Mouse (Mus musculus) gastrocnemius, postnatal 10 days (tissue): ENCODE results near the gene Acaa1b. TPM values are rescaled to one million over a fixed set of nuclear protein-coding genes. Genes with fewer than 3 reads are reported as not detected.

Experiments
- DNase-seq: peaks from one replicate; pipeline ENCODE4 v3.0.0; 2021; ENCODE audit warnings: mixed read lengths
- long read RNA-seq, 2 experiments: library from polyadenylated mRNA; stranded (forward); transcript quantifications; one replicate each; pipeline ENCODE4 v2.0.0; 2021
- total RNA-seq, 2 experiments: library from RNA; stranded (reverse); gene quantifications; 2 replicates each; pipeline ENCODE4 v1.2.3; 2021

Acaa1b gene
- 1 to 10 TPM; 1.1 to 1.9 TPM for total RNA-seq
- long read RNA-seq, experiment 1, partial matches to known transcripts, result 0 of 1 reads
- long read RNA-seq, experiment 1, other reads (novel, unspliced or antisense), result 0 of 1 reads
- long read RNA-seq, experiment 2, partial matches to known transcripts, result 0 of 2 reads
- long read RNA-seq, experiment 2, other reads (novel, unspliced or antisense), result 1 of 2 reads

GRCm38 (mm10) chr9:119156278-119157201 is at the start of gene Acaa1b:
Acaa1b (minus strand) TSS chr9:119157093.
- DNase-seq, result peak; percentile 86

GRCm38 (mm10) chr9:119206666-119207065 is 49.8 kb upstream of the Acaa1b start:
- DNase-seq, result no peak

GRCm38 (mm10) chr9:119205756-119206155 is 48.9 kb upstream of the Acaa1b start:
- DNase-seq, result no peak

GRCm38 (mm10) chr9:119203617-119204016 is 46.7 kb upstream of the Acaa1b start:
- no peak for DNase-seq

GRCm38 (mm10) chr9:119201653-119202052 is 44.8 kb upstream of the Acaa1b start:
- DNase-seq, result no peak

GRCm38 (mm10) chr9:119199151-119199861 is 42.4 kb upstream of the Acaa1b start:
- no peak for DNase-seq

GRCm38 (mm10) chr9:119192202-119192990 is 35.5 kb upstream of the Acaa1b start:
- DNase-seq, result no peak

GRCm38 (mm10) chr9:119181241-119181728 is 24.4 kb upstream of the Acaa1b start:
- peak; percentile 19 for DNase-seq

GRCm38 (mm10) chr9:119179292-119179691 is 22.4 kb upstream of the Acaa1b start:
- no peak for DNase-seq

- DNase-seq, result no peak
Observed at GRCm38 (mm10) chr9:119167608-119168007, 10.7 kb upstream of the Acaa1b start.

- DNase-seq, result no peak
Observed at GRCm38 (mm10) chr9:119165548-119165947, 8.7 kb upstream of the Acaa1b start.

- DNase-seq, result no peak
Observed at GRCm38 (mm10) chr9:119164743-119165142, 7.8 kb upstream of the Acaa1b start.

- no peak for DNase-seq
Observed at GRCm38 (mm10) chr9:119160689-119161088, 3.8 kb upstream of the Acaa1b start.

- DNase-seq, result no peak
Observed at GRCm38 (mm10) chr9:119158861-119159260, 2.0 kb upstream of the Acaa1b start, which contains the start of gene Gm47289. Gm47289 (plus strand) TSS chr9:119159161.

GRCm38 (mm10) chr9:119155826-119156225 is 1.1 kb downstream of the Acaa1b start:
- DNase-seq, result peak; percentile 38

GRCm38 (mm10) chr9:119155416-119155815 is 1.5 kb downstream of the Acaa1b start:
- DNase-seq, result no peak

GRCm38 (mm10) chr9:119151751-119152150 is 5.1 kb downstream of the Acaa1b start:
- DNase-seq, result no peak

- DNase-seq, result peak; percentile 70
Observed at GRCm38 (mm10) chr9:119149601-119150000, 7.3 kb downstream of the Acaa1b start.

GRCm38 (mm10) chr9:119146098-119146770 is 10.7 kb downstream of the Acaa1b start:
- DNase-seq, result no peak

GRCm38 (mm10) chr9:119145638-119146037 is 11.3 kb downstream of the Acaa1b start:
- DNase-seq, result no peak

- DNase-seq, result no peak
Observed at GRCm38 (mm10) chr9:119145137-119145536, 11.8 kb downstream of the Acaa1b start.
